Mouse (Mus musculus): ENCODE results near the gene Mob3c. TPM values are rescaled to one million over a fixed set of nuclear protein-coding genes. Genes with fewer than 3 reads are reported as not detected.
A peak's percentile ranks its signal among the peaks of the same experiment; 100 is the strongest.

Gene Mob3c
- polyA plus RNA-seq (2014; fragmentation: Nextera tagmentation; extraction: Ambion mirVana) = 2.8 and 4.6 TPM in 2 replicates

GRCm38 (mm10) chr4:115827888-115828571, at the start of gene Mob3c:
Gene Mob3c, plus strand, starts transcription at chr4:115828092.
- WGBS = under 1% methylated on average over 56 of the region's 57 CpGs
- DNase-seq (ENCODE audit: low spot score) = peak; percentile 85

GRCm38 (mm10) chr4:115780269-115780668, 47.6 kb upstream of the Mob3c start:
- Histone ChIP-seq H3K36me3 (replicated peaks; ENCODE audit: control insufficient read depth, insufficient read depth, low read depth, low read length) (no peaks in the 10 kb centered on the region), H3K27me3 (ENCODE audit: control insufficient read depth, insufficient read depth, low read length) (no peaks in the 10 kb centered on the region), H3K4me1 (ENCODE audit: control insufficient read depth, insufficient read depth, low read length) (no peaks in the 10 kb centered on the region), H3K9ac (replicated peaks; ENCODE audit: low read length) (no peak overlapping the region), H3K4me3 (ENCODE audit: low read depth, low read length) (no peak overlapping the region), H3K27ac (replicated peaks; ENCODE audit: low read depth, low read length) (no peak overlapping the region), H3K9me3 (replicated peaks; ENCODE audit: control insufficient read depth, low read length) (no peaks in the 10 kb centered on the region), H3K4me2 (ENCODE audit: low read depth, low read length) (no peak overlapping the region)
- WGBS = 62% methylated on average over 6 of the region's 6 CpGs
- DNase-seq (ENCODE audit: low spot score) (no peak), ATAC-seq (replicated peaks; ENCODE audit: insufficient number of reproducible peaks, low FRiP score, low TSS enrichment, low read depth) (no peak)

More at GRCm38 (mm10) chr4:115827888-115828571, at the start of gene Mob3c:
- Histone ChIP-seq H3K27ac (replicated peaks; ENCODE audit: low read depth, low read length) (no peak within 1 kb of the TSS), H3K4me1 (ENCODE audit: control insufficient read depth, insufficient read depth, low read length) (no peaks in the 10 kb centered on the region), H3K4me2 (ENCODE audit: low read depth, low read length) (peak within 1 kb of the TSS; percentile 85), H3K27me3 (ENCODE audit: control insufficient read depth, insufficient read depth, low read length) (peaks cover 3% of the 10 kb centered on the region; the same call in 1 of the 2 replicates), H3K9me3 (replicated peaks; ENCODE audit: control insufficient read depth, low read length) (no peaks in the 10 kb centered on the region), H3K36me3 (replicated peaks; ENCODE audit: control insufficient read depth, insufficient read depth, low read depth, low read length) (no peaks in the 10 kb centered on the region), H3K4me3 (ENCODE audit: low read depth, low read length) (peak within 1 kb of the TSS; percentile 75), H3K9ac (replicated peaks; ENCODE audit: low read length) (peak within 1 kb of the TSS; percentile 69)
- peak; percentile 89 for ATAC-seq (replicated peaks; ENCODE audit: insufficient number of reproducible peaks, low FRiP score, low TSS enrichment, low read depth)

GRCm38 (mm10) chr4:115780918-115781317, 47.0 kb upstream of the Mob3c start, which contains the start of gene Tex38:
Gene Tex38, minus strand, starts transcription at chr4:115781018.
- DNase-seq (ENCODE audit: low spot score) = no peak
- H3K4me1 ChIP-seq (ENCODE audit: control insufficient read depth, insufficient read depth, low read length) = no peaks in the 10 kb centered on the region
- no peak for ATAC-seq (replicated peaks; ENCODE audit: insufficient number of reproducible peaks, low FRiP score, low TSS enrichment, low read depth)
- 84% methylated on average over 3 of the region's 3 CpGs for WGBS
- no peaks in the 10 kb centered on the region for H3K36me3 ChIP-seq (replicated peaks; ENCODE audit: control insufficient read depth, insufficient read depth, low read depth, low read length)
- H3K9ac ChIP-seq (replicated peaks; ENCODE audit: low read length) = no peak within 1 kb of the TSS
- no peaks in the 10 kb centered on the region for H3K27me3 ChIP-seq (ENCODE audit: control insufficient read depth, insufficient read depth, low read length)
- no peak within 1 kb of the TSS for H3K4me3 ChIP-seq (ENCODE audit: low read depth, low read length)
- no peaks in the 10 kb centered on the region for H3K9me3 ChIP-seq (replicated peaks; ENCODE audit: control insufficient read depth, low read length)
- no peak within 1 kb of the TSS for H3K27ac ChIP-seq (replicated peaks; ENCODE audit: low read depth, low read length)
- no peak within 1 kb of the TSS for H3K4me2 ChIP-seq (ENCODE audit: low read depth, low read length)

- Histone ChIP-seq H3K4me1 (ENCODE audit: control insufficient read depth, insufficient read depth, low read length) (no peaks in the 10 kb centered on the region), H3K4me3 (ENCODE audit: low read depth, low read length) (no peak overlapping the region), H3K36me3 (replicated peaks; ENCODE audit: control insufficient read depth, insufficient read depth, low read depth, low read length) (no peaks in the 10 kb centered on the region), H3K9ac (replicated peaks; ENCODE audit: low read length) (no peak overlapping the region), H3K27ac (replicated peaks; ENCODE audit: low read depth, low read length) (no peak overlapping the region), H3K4me2 (ENCODE audit: low read depth, low read length) (no peak overlapping the region), H3K9me3 (replicated peaks; ENCODE audit: control insufficient read depth, low read length) (no peaks in the 10 kb centered on the region), H3K27me3 (ENCODE audit: control insufficient read depth, insufficient read depth, low read length) (no peaks in the 10 kb centered on the region)
- no peak for DNase-seq (ENCODE audit: low spot score)
- 91% methylated on average over 5 of the region's 5 CpGs for WGBS
- ATAC-seq (replicated peaks; ENCODE audit: insufficient number of reproducible peaks, low FRiP score, low TSS enrichment, low read depth) = no peak
Measured at GRCm38 (mm10) chr4:115782026-115782805, 45.7 kb upstream of the Mob3c start.

GRCm38 (mm10) chr4:115784769-115785510, 43.0 kb upstream of the Mob3c start, which contains the start of gene Atpaf1:
Gene Atpaf1, plus strand, starts transcription at chr4:115784812.
- H3K27me3 ChIP-seq (ENCODE audit: control insufficient read depth, insufficient read depth, low read length) = no peaks in the 10 kb centered on the region
- H3K4me2 ChIP-seq (ENCODE audit: low read depth, low read length) = peak within 1 kb of the TSS; percentile 82
- no peak within 1 kb of the TSS for H3K27ac ChIP-seq (replicated peaks; ENCODE audit: low read depth, low read length)
- peak within 1 kb of the TSS; percentile 70 for H3K4me3 ChIP-seq (ENCODE audit: low read depth, low read length)
- ATAC-seq (replicated peaks; ENCODE audit: insufficient number of reproducible peaks, low FRiP score, low TSS enrichment, low read depth) (peak; percentile 87), DNase-seq (ENCODE audit: low spot score) (peak; percentile 70)
- WGBS = under 1% methylated on average over 60 of the region's 69 CpGs
- no peaks in the 10 kb centered on the region for H3K9me3 ChIP-seq (replicated peaks; ENCODE audit: control insufficient read depth, low read length)
- H3K9ac ChIP-seq (replicated peaks; ENCODE audit: low read length) = peak within 1 kb of the TSS; percentile 85
- no peaks in the 10 kb centered on the region for H3K4me1 ChIP-seq (ENCODE audit: control insufficient read depth, insufficient read depth, low read length)
- H3K36me3 ChIP-seq (replicated peaks; ENCODE audit: control insufficient read depth, insufficient read depth, low read depth, low read length) = no peaks in the 10 kb centered on the region

- DNase-seq (ENCODE audit: low spot score) (no peak), ATAC-seq (replicated peaks; ENCODE audit: insufficient number of reproducible peaks, low FRiP score, low TSS enrichment, low read depth) (no peak; the same call in 1 of the 2 replicates)
- Histone ChIP-seq H3K27ac (replicated peaks; ENCODE audit: low read depth, low read length) (no peak overlapping the region), H3K4me3 (ENCODE audit: low read depth, low read length) (peak overlapping the region; percentile 70), H3K9ac (replicated peaks; ENCODE audit: low read length) (peak overlapping the region; percentile 85), H3K36me3 (replicated peaks; ENCODE audit: control insufficient read depth, insufficient read depth, low read depth, low read length) (no peaks in the 10 kb centered on the region), H3K9me3 (replicated peaks; ENCODE audit: control insufficient read depth, low read length) (no peaks in the 10 kb centered on the region), H3K4me2 (ENCODE audit: low read depth, low read length) (peak overlapping the region; percentile 82), H3K4me1 (ENCODE audit: control insufficient read depth, insufficient read depth, low read length) (no peaks in the 10 kb centered on the region), H3K27me3 (ENCODE audit: control insufficient read depth, insufficient read depth, low read length) (no peaks in the 10 kb centered on the region)
- WGBS = 57% methylated on average over 7 of the region's 7 CpGs
Measured at GRCm38 (mm10) chr4:115785511-115786034, 42.3 kb upstream of the Mob3c start.

GRCm38 (mm10) chr4:115790864-115791263, 37.0 kb upstream of the Mob3c start:
- Histone ChIP-seq H3K36me3 (replicated peaks; ENCODE audit: control insufficient read depth, insufficient read depth, low read depth, low read length) (no peaks in the 10 kb centered on the region; the same call in 1 of the 2 replicates), H3K4me1 (ENCODE audit: control insufficient read depth, insufficient read depth, low read length) (no peaks in the 10 kb centered on the region), H3K9ac (replicated peaks; ENCODE audit: low read length) (no peak overlapping the region), H3K27ac (replicated peaks; ENCODE audit: low read depth, low read length) (no peak overlapping the region), H3K4me2 (ENCODE audit: low read depth, low read length) (no peak overlapping the region), H3K9me3 (replicated peaks; ENCODE audit: control insufficient read depth, low read length) (no peaks in the 10 kb centered on the region), H3K4me3 (ENCODE audit: low read depth, low read length) (no peak overlapping the region), H3K27me3 (ENCODE audit: control insufficient read depth, insufficient read depth, low read length) (no peaks in the 10 kb centered on the region)
- DNase-seq (ENCODE audit: low spot score) (no peak), ATAC-seq (replicated peaks; ENCODE audit: insufficient number of reproducible peaks, low FRiP score, low TSS enrichment, low read depth) (no peak)
- 83% methylated on average over 3 of the region's 3 CpGs for WGBS
